Mouse (Mus musculus): ENCODE data around the gene D11Wsu47e.

DNA sequence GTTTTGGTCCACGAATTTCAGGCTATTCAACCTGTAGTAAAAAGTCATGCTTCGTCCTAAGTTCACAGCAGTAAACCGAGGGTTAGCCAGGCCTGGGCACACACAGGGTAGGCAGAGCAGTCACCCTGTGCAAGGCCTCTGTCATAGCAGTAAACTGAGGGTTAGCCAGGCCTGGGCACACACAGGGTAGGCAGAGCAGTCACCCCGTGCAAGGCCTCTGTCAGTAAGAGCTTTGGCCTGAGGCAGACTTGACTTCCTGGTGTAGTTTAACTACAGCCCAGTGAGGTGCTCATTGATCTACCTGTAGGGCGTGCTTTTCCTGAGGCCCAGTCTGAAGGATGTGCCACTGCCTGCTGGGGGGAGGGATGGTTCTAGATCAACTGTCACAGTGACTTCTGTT lies 7.1 kb downstream of the D11Wsu47e start:
- TF ChIP-seq CTCF (IDR thresholded peaks at IDR 0.05; ENCODE audit: borderline replicate concordance, control insufficient read depth, extremely low read depth, insufficient read depth, low read length, poor library complexity) = no peak
- TF ChIP-seq POLR2A (IDR thresholded peaks at IDR 0.05; ENCODE audit: control insufficient read depth, extremely low read depth, insufficient read depth, low read length, poor library complexity) = no peak

All from thymus, adult 2 months (tissue).